Mouse (Mus musculus): Measurements from ENCODE around the gene Clba1. TPM values are rescaled to one million over a fixed set of nuclear protein-coding genes. Genes with fewer than 3 reads are reported as not detected.
"Not testable (repeated sequence)": the region's sequence is repeated elsewhere in the genome, so short reads cannot be mapped to it uniquely, and the experiment has no call there.

The Clba1 gene
- polyA plus RNA-seq, 1 experiment from 2014 or later: 4.3 TPM

DNA sequence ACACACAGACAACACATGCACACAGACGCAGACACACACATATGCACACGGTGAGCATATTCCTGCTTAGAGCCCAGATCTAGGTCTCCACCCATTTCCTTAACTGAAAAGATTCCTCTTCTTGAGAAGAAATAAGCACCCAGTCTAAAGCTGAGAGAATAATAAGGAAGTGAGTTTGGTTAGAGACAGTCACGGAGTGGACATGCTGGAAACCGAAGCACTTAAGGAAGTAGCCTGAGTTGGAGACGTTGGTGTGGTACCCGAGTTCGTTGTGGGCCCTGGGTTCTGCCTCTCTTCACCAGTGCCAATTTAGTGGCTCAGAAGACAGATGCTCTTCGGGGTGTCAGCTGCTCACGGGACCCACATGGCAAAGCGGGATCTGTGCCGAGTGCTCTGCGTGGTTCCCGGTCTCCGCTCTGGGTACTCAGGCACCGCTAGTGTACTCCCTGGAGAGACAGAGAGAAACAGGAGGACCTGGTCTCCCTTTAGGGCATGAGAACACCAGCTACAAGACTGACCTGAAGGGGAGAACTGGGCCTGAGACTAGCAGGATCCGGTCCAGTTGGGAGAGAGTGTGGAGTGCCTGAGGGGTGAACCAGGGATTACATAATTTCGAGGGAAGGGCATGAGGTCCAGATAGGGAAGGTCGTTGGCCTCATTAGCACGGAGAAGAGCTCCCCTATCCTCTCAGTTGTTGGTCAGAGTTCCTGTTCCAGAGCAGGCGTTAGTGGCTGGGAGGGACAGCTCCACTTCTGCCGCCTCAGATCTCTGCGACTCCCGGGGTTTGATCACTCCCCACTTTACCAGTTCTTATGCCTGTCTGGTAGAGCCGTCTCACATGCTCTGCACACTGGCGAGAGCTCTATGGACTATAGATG is 31.7 kb downstream of the Clba1 start:
- H3K4me2 ChIP-seq: no peak overlapping the region
- DNase-seq (no peak), ATAC-seq (ENCODE audit: insufficient read depth) (no peak)
- no peak overlapping the region for H3K27ac ChIP-seq (ENCODE audit: low read depth)
- H3K4me3 ChIP-seq (ENCODE audit: low read depth, low read length): no peak overlapping the region
- H3K9me3 ChIP-seq (ENCODE audit: low read depth, low read length): no peaks in the 10 kb centered on the region
- no peak for TF ChIP-seq CTCF (IDR thresholded peaks at IDR 0.05; ENCODE audit: low read depth)
- no peak overlapping the region for H3K9ac ChIP-seq
- H3K27me3 ChIP-seq (ENCODE audit: insufficient read depth, low read length): no peaks in the 10 kb centered on the region
- no peaks in the 10 kb centered on the region for H3K36me3 ChIP-seq (ENCODE audit: insufficient read depth)
- H3K4me1 ChIP-seq (ENCODE audit: insufficient read depth): no peaks in the 10 kb centered on the region
- 67% methylated on average over 25 of the region's 25 CpGs for WGBS

- not testable (repeated sequence) for H3K9me3 ChIP-seq (ENCODE audit: low read depth, low read length); H3K27me3 ChIP-seq (ENCODE audit: insufficient read depth, low read length); ATAC-seq (ENCODE audit: insufficient read depth); DNase-seq; H3K36me3 ChIP-seq (ENCODE audit: insufficient read depth); H3K4me3 ChIP-seq (ENCODE audit: low read depth, low read length); H3K9ac ChIP-seq; H3K27ac ChIP-seq (ENCODE audit: low read depth); H3K4me1 ChIP-seq (ENCODE audit: insufficient read depth); H3K4me2 ChIP-seq
- 0 out of 2 replicates have a peak, but pooled peaks have one; percentile 13 for TF ChIP-seq CTCF (IDR thresholded peaks at IDR 0.05; ENCODE audit: low read depth)
- WGBS: 63% methylated on average over 4 of the region's 4 CpGs
Measured at GRCm38 (mm10) chr12:112841338-112841892, 32.7 kb downstream of the Clba1 start.

GRCm38 (mm10) chr12:112842128-112842527 is 33.4 kb downstream of the Clba1 start:
- H3K4me2 ChIP-seq; H3K9me3 ChIP-seq (ENCODE audit: low read depth, low read length); H3K9ac ChIP-seq; H3K36me3 ChIP-seq (ENCODE audit: insufficient read depth); H3K27ac ChIP-seq (ENCODE audit: low read depth); H3K27me3 ChIP-seq (ENCODE audit: insufficient read depth, low read length); DNase-seq; ATAC-seq (ENCODE audit: insufficient read depth); H3K4me1 ChIP-seq (ENCODE audit: insufficient read depth); H3K4me3 ChIP-seq (ENCODE audit: low read depth, low read length): not testable (repeated sequence)
- 45% methylated on average over 2 of the region's 2 CpGs for WGBS

- Histone ChIP-seq H3K4me1 (ENCODE audit: insufficient read depth) (no peaks in the 10 kb centered on the region), H3K9me3 (ENCODE audit: low read depth, low read length) (no peaks in the 10 kb centered on the region), H3K27me3 (ENCODE audit: insufficient read depth, low read length) (no peaks in the 10 kb centered on the region), H3K27ac (ENCODE audit: low read depth) (no peak overlapping the region), H3K9ac (no peak overlapping the region), H3K4me2 (no peak overlapping the region), H3K36me3 (ENCODE audit: insufficient read depth) (no peaks in the 10 kb centered on the region), H3K4me3 (ENCODE audit: low read depth, low read length) (no peak overlapping the region)
- ATAC-seq (ENCODE audit: insufficient read depth) (peak; percentile 75; the same call in 1 of the 2 replicates), DNase-seq (peak; percentile 92)
- 21% methylated on average over 3 of the region's 3 CpGs for WGBS
- peak; percentile 98 for TF ChIP-seq CTCF (IDR thresholded peaks at IDR 0.05; ENCODE audit: low read depth)
Measured at GRCm38 (mm10) chr12:112843803-112844202, 35.1 kb downstream of the Clba1 start.

DNA sequence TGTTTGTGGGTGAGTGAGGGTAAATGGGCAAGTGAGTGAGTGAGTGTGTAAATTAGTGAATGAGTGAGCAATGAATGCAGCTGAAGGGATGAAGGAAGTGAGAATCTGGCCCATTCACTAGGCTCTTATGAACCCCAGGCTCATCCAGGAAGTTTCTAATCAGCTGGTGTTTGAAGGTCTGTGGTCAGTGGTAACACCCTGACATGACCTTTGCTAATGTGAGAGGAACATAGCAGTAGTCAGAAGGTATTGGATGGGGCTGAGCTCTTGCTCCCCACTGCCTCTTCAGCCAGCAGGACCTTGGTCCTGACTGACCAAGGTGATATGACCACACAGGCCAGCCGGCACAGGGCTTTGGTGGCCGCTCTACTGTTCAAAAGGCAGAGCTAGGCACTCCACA is 39.1 kb downstream of the Clba1 start:
- no peaks in the 10 kb centered on the region for H3K4me1 ChIP-seq (ENCODE audit: insufficient read depth)
- no peak for TF ChIP-seq CTCF (IDR thresholded peaks at IDR 0.05; ENCODE audit: low read depth)
- no peak overlapping the region for H3K27ac ChIP-seq (ENCODE audit: low read depth)
- no peak overlapping the region for H3K4me2 ChIP-seq
- no peaks in the 10 kb centered on the region for H3K9me3 ChIP-seq (ENCODE audit: low read depth, low read length)
- 94% methylated on average over 2 of the region's 2 CpGs for WGBS
- no peak for DNase-seq
- no peak overlapping the region for H3K9ac ChIP-seq
- no peak for ATAC-seq (ENCODE audit: insufficient read depth)
- H3K4me3 ChIP-seq (ENCODE audit: low read depth, low read length): no peak overlapping the region
- H3K27me3 ChIP-seq (ENCODE audit: insufficient read depth, low read length): no peaks in the 10 kb centered on the region
- H3K36me3 ChIP-seq (ENCODE audit: insufficient read depth): no peaks in the 10 kb centered on the region

GRCm38 (mm10) chr12:112849235-112850022 is 40.7 kb downstream of the Clba1 start:
- H3K9me3 ChIP-seq (ENCODE audit: low read depth, low read length): no peaks in the 10 kb centered on the region
- H3K9ac ChIP-seq: no peak overlapping the region
- no peaks in the 10 kb centered on the region for H3K36me3 ChIP-seq (ENCODE audit: insufficient read depth)
- no peaks in the 10 kb centered on the region for H3K4me1 ChIP-seq (ENCODE audit: insufficient read depth)
- H3K4me2 ChIP-seq: no peak overlapping the region
- H3K27me3 ChIP-seq (ENCODE audit: insufficient read depth, low read length): no peaks in the 10 kb centered on the region
- H3K27ac ChIP-seq (ENCODE audit: low read depth): no peak overlapping the region
- peak; percentile 21; the same call in 1 of the 2 replicates for TF ChIP-seq CTCF (IDR thresholded peaks at IDR 0.05; ENCODE audit: low read depth)
- WGBS: 63% methylated on average over 11 of the region's 11 CpGs
- ATAC-seq (ENCODE audit: insufficient read depth) (no peak), DNase-seq (no peak)
- no peak overlapping the region for H3K4me3 ChIP-seq (ENCODE audit: low read depth, low read length)

- 86% methylated on average over 9 of the region's 9 CpGs for WGBS
- Histone ChIP-seq H3K4me1 (ENCODE audit: insufficient read depth) (no peaks in the 10 kb centered on the region), H3K4me3 (ENCODE audit: low read depth, low read length) (no peak overlapping the region), H3K9ac (no peak overlapping the region), H3K27ac (ENCODE audit: low read depth) (no peak overlapping the region), H3K9me3 (ENCODE audit: low read depth, low read length) (no peaks in the 10 kb centered on the region), H3K4me2 (no peak overlapping the region), H3K27me3 (ENCODE audit: insufficient read depth, low read length) (no peaks in the 10 kb centered on the region), H3K36me3 (ENCODE audit: insufficient read depth) (no peaks in the 10 kb centered on the region)
- ATAC-seq (ENCODE audit: insufficient read depth): no peak
- TF ChIP-seq CTCF (IDR thresholded peaks at IDR 0.05; ENCODE audit: low read depth): no peak
- DNase-seq: no peak
Measured at GRCm38 (mm10) chr12:112850344-112850743, 41.6 kb downstream of the Clba1 start.

All from lung, embryonic 14.5 days (tissue).